Mouse (Mus musculus): ENCODE measurements around the gene Tmem33. TPM values are rescaled to one million over a fixed set of nuclear protein-coding genes. Genes with fewer than 3 reads are reported as not detected.

Tmem33 gene
- total and polyA plus RNA-seq, 2 experiments: 35.8 to 169 TPM

GRCm38 (mm10) chr5:67300926-67301597 lies 40.7 kb downstream of the Tmem33 start:
- H3K27me3 ChIP-seq (ENCODE audit: control insufficient read depth, insufficient read depth, low read length): no peaks in the 10 kb centered on the region
- no peak overlapping the region for H3K4me3 ChIP-seq (ENCODE audit: insufficient read depth, low read depth, low read length)
- peak overlapping the region; percentile 96 for H3K27ac ChIP-seq (replicated peaks; ENCODE audit: insufficient read depth, low read depth, low read length)
- peaks cover 26% of the 10 kb centered on the region for H3K4me1 ChIP-seq (ENCODE audit: control insufficient read depth, insufficient read depth, low read length)
- peak; percentile 88 for DNase-seq (ENCODE audit: extremely low read depth, low read depth, low spot score)
- H3K36me3 ChIP-seq (ENCODE audit: control insufficient read depth, insufficient read depth, low read length): no peaks in the 10 kb centered on the region
- TF ChIP-seq POLR2A (IDR thresholded peaks at IDR 0.05; ENCODE audit: extremely low read depth, insufficient read depth, low read length) (no peak), CTCF (IDR thresholded peaks at IDR 0.05; ENCODE audit: low read depth, low read length) (no peak)
- H3K79me2 ChIP-seq (ENCODE audit: control insufficient read depth, insufficient read depth, low read length): no peaks in the 10 kb centered on the region
- no peak overlapping the region for H3K9ac ChIP-seq (ENCODE audit: low read depth, low read length)
- 55% methylated on average over 8 of the region's 8 CpGs for WGBS

DNA sequence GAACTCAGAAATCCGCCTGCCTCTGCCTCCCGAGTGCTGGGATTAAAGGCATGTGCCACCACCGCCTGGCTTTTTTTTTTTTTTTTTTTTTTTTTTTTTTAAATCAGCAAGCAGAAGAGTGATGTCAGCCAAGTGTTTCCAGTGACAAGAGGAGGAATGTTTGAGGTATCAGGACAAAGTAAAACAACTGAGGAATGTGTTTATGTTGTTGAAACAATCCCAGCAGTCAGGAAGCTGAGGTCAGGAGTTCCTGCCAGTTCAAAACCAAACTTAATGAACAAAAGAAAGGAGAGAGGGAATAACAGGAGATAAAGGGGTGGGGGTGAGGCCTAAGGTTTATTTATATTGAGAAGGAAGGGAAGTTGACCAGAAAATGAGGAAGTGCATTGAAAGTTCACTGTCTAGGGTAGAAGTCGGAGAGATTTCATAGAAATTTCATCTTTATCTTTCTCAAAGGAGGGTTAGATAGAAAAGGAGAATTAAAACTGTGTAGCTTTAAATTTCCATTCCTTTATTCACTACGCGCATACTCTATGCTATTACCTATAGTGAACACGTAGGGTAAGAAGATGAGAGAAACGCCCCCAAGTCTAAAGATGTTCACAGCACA lies 41.5 kb downstream of the Tmem33 start:
- DNase-seq (ENCODE audit: extremely low read depth, low read depth, low spot score): peak; percentile 60
- TF ChIP-seq POLR2A (IDR thresholded peaks at IDR 0.05; ENCODE audit: extremely low read depth, insufficient read depth, low read length) (no peak), CTCF (IDR thresholded peaks at IDR 0.05; ENCODE audit: low read depth, low read length) (no peak)
- 79% methylated on average over 5 of the region's 8 CpGs for WGBS

DNA sequence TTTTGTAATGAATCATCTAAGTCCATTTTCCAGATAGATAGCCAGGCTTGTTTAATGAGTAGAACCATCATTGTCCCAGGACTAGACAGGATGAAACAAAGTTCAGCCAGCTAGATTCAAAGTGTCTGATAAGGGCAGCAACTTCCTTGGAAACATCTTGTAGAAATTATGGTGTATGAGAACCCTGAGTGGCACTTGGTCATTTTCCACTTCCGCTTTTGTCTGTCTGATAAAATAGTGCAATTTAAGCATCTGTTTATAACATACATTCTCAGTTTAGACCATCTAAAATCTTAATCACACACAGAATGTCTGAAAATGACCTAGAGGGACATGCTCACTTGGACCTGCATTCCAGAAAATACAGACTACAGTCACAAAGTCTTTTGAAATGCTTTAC lies 43.5 kb downstream of the Tmem33 start:
- H3K27ac ChIP-seq (replicated peaks; ENCODE audit: insufficient read depth, low read depth, low read length): no peak overlapping the region
- DNase-seq (ENCODE audit: extremely low read depth, low read depth, low spot score): no peak
- TF ChIP-seq CTCF (IDR thresholded peaks at IDR 0.05; ENCODE audit: low read depth, low read length) (no peak), POLR2A (IDR thresholded peaks at IDR 0.05; ENCODE audit: extremely low read depth, insufficient read depth, low read length) (no peak)
- H3K27me3 ChIP-seq (ENCODE audit: control insufficient read depth, insufficient read depth, low read length): no peaks in the 10 kb centered on the region
- 75% methylated on average over 1 of the region's 1 CpGs for WGBS
- H3K4me1 ChIP-seq (ENCODE audit: control insufficient read depth, insufficient read depth, low read length): peaks cover 21% of the 10 kb centered on the region
- no peak overlapping the region for H3K9ac ChIP-seq (ENCODE audit: low read depth, low read length)
- H3K36me3 ChIP-seq (ENCODE audit: control insufficient read depth, insufficient read depth, low read length): no peaks in the 10 kb centered on the region
- peaks cover 10% of the 10 kb centered on the region; the same call in 1 of the 2 replicates for H3K79me2 ChIP-seq (ENCODE audit: control insufficient read depth, insufficient read depth, low read length)
- H3K4me3 ChIP-seq (ENCODE audit: insufficient read depth, low read depth, low read length): no peak overlapping the region

More for the DNA sequence above, 41.5 kb downstream of the Tmem33 start:
- no peaks in the 10 kb centered on the region for H3K79me2 ChIP-seq (ENCODE audit: control insufficient read depth, insufficient read depth, low read length)
- H3K27ac ChIP-seq (replicated peaks; ENCODE audit: insufficient read depth, low read depth, low read length): no peak overlapping the region
- H3K27me3 ChIP-seq (ENCODE audit: control insufficient read depth, insufficient read depth, low read length): no peaks in the 10 kb centered on the region
- H3K36me3 ChIP-seq (ENCODE audit: control insufficient read depth, insufficient read depth, low read length): no peaks in the 10 kb centered on the region
- peaks cover 24% of the 10 kb centered on the region for H3K4me1 ChIP-seq (ENCODE audit: control insufficient read depth, insufficient read depth, low read length)
- no peak overlapping the region for H3K9ac ChIP-seq (ENCODE audit: low read depth, low read length)
- H3K4me3 ChIP-seq (ENCODE audit: insufficient read depth, low read depth, low read length): no peak overlapping the region

GRCm38 (mm10) chr5:67306698-67307521 lies 46.5 kb downstream of the Tmem33 start, which contains the start of gene Slc30a9:
Gene Slc30a9 (plus strand): TSS chr5:67306955.
- TF ChIP-seq POLR2A (IDR thresholded peaks at IDR 0.05; ENCODE audit: extremely low read depth, insufficient read depth, low read length) (peak; percentile 86), CTCF (IDR thresholded peaks at IDR 0.05; ENCODE audit: low read depth, low read length) (no peak)

GRCm38 (mm10) chr5:67307659-67308222 lies 47.4 kb downstream of the Tmem33 start:
- TF ChIP-seq POLR2A (IDR thresholded peaks at IDR 0.05; ENCODE audit: extremely low read depth, insufficient read depth, low read length): no peak
- TF ChIP-seq CTCF (IDR thresholded peaks at IDR 0.05; ENCODE audit: low read depth, low read length): no peak
- H3K27me3 ChIP-seq (ENCODE audit: control insufficient read depth, insufficient read depth, low read length): no peaks in the 10 kb centered on the region
- H3K36me3 ChIP-seq (ENCODE audit: control insufficient read depth, insufficient read depth, low read length): no peaks in the 10 kb centered on the region
- peak overlapping the region; percentile 85 for H3K27ac ChIP-seq (replicated peaks; ENCODE audit: insufficient read depth, low read depth, low read length)
- no peak for DNase-seq (ENCODE audit: extremely low read depth, low read depth, low spot score)
- peaks cover 15% of the 10 kb centered on the region; the same call in 1 of the 2 replicates for H3K79me2 ChIP-seq (ENCODE audit: control insufficient read depth, insufficient read depth, low read length)
- peak overlapping the region; percentile 90 for H3K9ac ChIP-seq (ENCODE audit: low read depth, low read length)
- peak overlapping the region; percentile 87 for H3K4me3 ChIP-seq (ENCODE audit: insufficient read depth, low read depth, low read length)
- peaks cover 6% of the 10 kb centered on the region; the same call in 1 of the 2 replicates for H3K4me1 ChIP-seq (ENCODE audit: control insufficient read depth, insufficient read depth, low read length)
- WGBS: 5% methylated on average over 13 of the region's 13 CpGs

More at GRCm38 (mm10) chr5:67306698-67307521, 46.5 kb downstream of the Tmem33 start, which contains the start of gene Slc30a9:
- H3K27me3 ChIP-seq (ENCODE audit: control insufficient read depth, insufficient read depth, low read length): no peaks in the 10 kb centered on the region
- peak; percentile 82 for DNase-seq (ENCODE audit: extremely low read depth, low read depth, low spot score)
- H3K9ac ChIP-seq (ENCODE audit: low read depth, low read length): peak within 1 kb of the TSS; percentile 90
- peak within 1 kb of the TSS; percentile 85 for H3K27ac ChIP-seq (replicated peaks; ENCODE audit: insufficient read depth, low read depth, low read length)
- peaks cover 6% of the 10 kb centered on the region; the same call in 1 of the 2 replicates for H3K4me1 ChIP-seq (ENCODE audit: control insufficient read depth, insufficient read depth, low read length)
- no peaks in the 10 kb centered on the region for H3K36me3 ChIP-seq (ENCODE audit: control insufficient read depth, insufficient read depth, low read length)
- H3K4me3 ChIP-seq (ENCODE audit: insufficient read depth, low read depth, low read length): peak within 1 kb of the TSS; percentile 87
- H3K79me2 ChIP-seq (ENCODE audit: control insufficient read depth, insufficient read depth, low read length): peaks cover 13% of the 10 kb centered on the region; the same call in 1 of the 2 replicates
- under 1% methylated on average over 81 of the region's 83 CpGs for WGBS
